Mouse (Mus musculus) small intestine, adult 2 months (tissue): ENCODE results near the gene Gsn.

Experiments used
- CTCF ChIP-seq: fragments of 200-500 bp; IDR thresholded peaks from 2 replicates; pipeline ENCODE4 v1.5.1; 2012; ENCODE audit warnings: low read depth, mild to moderate bottlenecking, control low read depth, inconsistent platforms, low read length, moderate library complexity, mixed read lengths; ENCODE audit not compliant: insufficient replicate concordance, insufficient read length; ENCODE audit errors: extremely low read depth
- POLR2A ChIP-seq: fragments of 200-500 bp; IDR thresholded peaks from 2 replicates; pipeline ENCODE4 v1.6.1; 2012; ENCODE audit warnings: low read depth, mild to moderate bottlenecking, control low read depth, inconsistent platforms, low read length, moderate library complexity

DNA sequence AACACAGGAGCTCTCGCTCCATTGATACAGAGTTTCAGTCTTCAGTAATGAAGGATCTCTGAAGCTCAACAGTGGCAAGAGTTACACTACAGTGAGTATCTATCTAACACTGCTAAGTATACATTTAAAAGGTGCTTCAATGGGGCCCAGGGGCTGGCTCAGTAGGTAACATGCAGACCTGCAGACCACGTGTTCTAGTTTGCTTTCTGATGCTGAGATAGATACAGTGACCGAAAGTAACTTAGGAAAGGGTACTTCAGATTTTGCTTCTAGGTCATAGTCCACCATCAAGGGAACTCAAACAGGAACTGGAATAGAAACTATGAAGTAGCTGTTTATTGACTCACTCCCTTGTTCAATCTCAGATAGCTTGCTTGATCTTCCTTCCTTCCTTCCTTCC, 44.5 kb upstream of the Gsn start:
- no peak for TF ChIP-seq CTCF
- TF ChIP-seq POLR2A, result no peak
